Mouse (Mus musculus) spleen, postnatal 4 days (tissue): ENCODE results near the gene Vmn1r176.
"Not testable (repeated sequence)": the region's sequence is repeated elsewhere in the genome, so short reads cannot be mapped to it uniquely, and the experiment has no call there.

Experiments
- DNase-seq, 2 experiments: peaks; one replicate each; pipeline ENCODE4 v3.0.0; 2022; ENCODE audit warnings: low spot score in 2 of 2

Vmn1r176 gene

GRCm38 (mm10) chr7:23837272-23837671, at the start of gene Vmn1r176:
Vmn1r176 (minus strand) TSS chr7:23837372.
- DNase-seq: not testable (repeated sequence)

GRCm38 (mm10) chr7:23876918-23877317, 39.7 kb upstream of the Vmn1r176 start:
- not testable (repeated sequence) for DNase-seq

GRCm38 (mm10) chr7:23866349-23866748, 29.2 kb upstream of the Vmn1r176 start, which contains the start of gene Vmn1r177:
Vmn1r177 (minus strand) TSS chr7:23866449.
- not testable (repeated sequence) for DNase-seq

- DNase-seq: not testable (repeated sequence)
These were observed 26.6 kb downstream of the Vmn1r176 start, which contains the start of gene Vmn1r175 for GRCm38 (mm10) chr7:23810543-23810942. Vmn1r175 (minus strand) TSS chr7:23810643.

GRCm38 (mm10) chr7:23784526-23784925, 52.6 kb downstream of the Vmn1r176 start:
- no peak for DNase-seq
